Comparison of ENCODE assay signal across 10 mouse cellular contexts in genomic region chrX:48644122-48644521, GRCm38 (mm10). TPM values are rescaled to one million over a fixed set of nuclear protein-coding genes. Genes with fewer than 3 reads are reported as not detected.
DNase-seq lines count a peak whose midpoint lies in the region; ATAC-seq lines count a peak whose summit lies in the region.
"Had no signal": no experiment of that assay in that cellular context is flagged by ENCODE, and none has a peak within 500 bp of the region (broad histone marks: within the 10 kb centered on the region; RNA-seq: fewer than 3 reads in every experiment).

No protein-coding gene starts in this region.

- H3K4me1 ChIP-seq in forebrain, embryonic 15.5 days: no peaks in the 10 kb centered on the region
- H3K4me1 ChIP-seq: heart, embryonic 13.5 days; midbrain, embryonic 12.5 days had no signal

- 97% methylated on average over 2 of the region's 2 CpGs for WGBS in forebrain, embryonic 15.5 days

- no peaks in the 10 kb centered on the region for H3K9me3 ChIP-seq in forebrain, embryonic 15.5 days
- H3K9me3 ChIP-seq: heart, embryonic 13.5 days; midbrain, embryonic 12.5 days had no signal

- no peak overlapping the region for H3K9ac ChIP-seq in forebrain, embryonic 15.5 days (replicated peaks)
- H3K9ac ChIP-seq: heart, embryonic 13.5 days; midbrain, embryonic 12.5 days had no signal

- intact Hi-C loops in left cerebral cortex, postnatal 14 days (cut with DNase I): no loop called here

- H3K4me2 ChIP-seq in forebrain, embryonic 15.5 days (replicated peaks): no peak overlapping the region
- H3K4me2 ChIP-seq: heart, embryonic 13.5 days; midbrain, embryonic 12.5 days had no signal

- ATAC-seq in frontal cortex, adult (ENCODE audit: low TSS enrichment): no peak
- no peak for ATAC-seq in forebrain, embryonic 15.5 days (replicated peaks)

- no peaks in the 10 kb centered on the region for H3K27me3 ChIP-seq in forebrain, embryonic 15.5 days
- H3K27me3 ChIP-seq: heart, embryonic 13.5 days; midbrain, embryonic 12.5 days had no signal

- no peak overlapping the region for H3K4me3 ChIP-seq in forebrain, embryonic 15.5 days
- H3K4me3 ChIP-seq: heart, embryonic 13.5 days; midbrain, embryonic 12.5 days had no signal

- H3K27ac ChIP-seq in forebrain, embryonic 15.5 days (replicated peaks): no peak overlapping the region
- H3K27ac ChIP-seq: heart, embryonic 13.5 days; midbrain, embryonic 12.5 days had no signal

- H3K36me3 ChIP-seq in forebrain, embryonic 15.5 days: 0 out of 2 replicates have a peak, but pooled peaks cover 3% of the 10 kb centered on the region
- H3K36me3 ChIP-seq: heart, embryonic 13.5 days; midbrain, embryonic 12.5 days had no signal

- peak; percentile 25 to 31 for DNase-seq in frontal cortex, postnatal 36 days (ENCODE audit: low spot score in 2 of 2)
- DNase-seq in urinary bladder, adult 18-20 months (ENCODE audit: low spot score in 2 of 2): peak; percentile 1 to 3
- no peak for DNase-seq in urinary bladder, adult 2 months (ENCODE audit: low spot score)
- DNase-seq in embryo, embryonic 10.5 days (ENCODE audit: low spot score): peak; percentile 30
- DNase-seq in left cerebral cortex, postnatal 14 days (ENCODE audit: low spot score in 2 of 2): peak; percentile 35 to 41
- DNase-seq in right cerebral cortex, postnatal 4 days: peak; percentile 18

RNA-seq across cellular contexts. Expression of gene Slc25a14, which starts 20.9 kb away (rescaled TPM):
- polyA plus RNA-seq in urinary bladder, adult 2 months (2012; rRNA removed): 6.8 and 8.7 TPM in 2 replicates
- 10 to 100 TPM; 49.8 to 53.4 TPM for total RNA-seq in left cerebral cortex, postnatal 14 days (2021)
- 46.4 and 48.7 TPM in 2 replicates for polyA plus RNA-seq in forebrain, embryonic 15.5 days (2015; fragmentation: Nextera tagmentation; extraction: Ambion mirVana)

RNA-seq across cellular contexts. Expression of gene Gpr119, which starts 30.2 kb away (rescaled TPM):
- polyA plus RNA-seq in urinary bladder, adult 2 months (2012; rRNA removed): not detected in 2 replicates
- total RNA-seq in left cerebral cortex, postnatal 14 days (2021): not detected
- polyA plus RNA-seq in forebrain, embryonic 15.5 days (2015; fragmentation: Nextera tagmentation; extraction: Ambion mirVana): not detected in 2 replicates
- polyA plus RNA-seq: heart, embryonic 13.5 days; midbrain, embryonic 12.5 days had no signal

RNA-seq across cellular contexts. Expression of gene Zfp280c, which starts 49.8 kb away (rescaled TPM):
- polyA plus RNA-seq in urinary bladder, adult 2 months (2012; rRNA removed): 13.0 and 15.1 TPM in 2 replicates
- total RNA-seq in left cerebral cortex, postnatal 14 days (2021): 10 to 100 TPM; 20.6 to 21.8 TPM
- polyA plus RNA-seq in forebrain, embryonic 15.5 days (2015; fragmentation: Nextera tagmentation; extraction: Ambion mirVana): 11.0 and 13.9 TPM in 2 replicates

RNA-seq across cellular contexts. Expression of gene Rbmx2, which starts 50.7 kb away (rescaled TPM):
- 7.4 and 7.9 TPM in 2 replicates for polyA plus RNA-seq in urinary bladder, adult 2 months (2012; rRNA removed)
- 1 to 10 TPM; 4.8 TPM for total RNA-seq in left cerebral cortex, postnatal 14 days (2021)
- polyA plus RNA-seq in forebrain, embryonic 15.5 days (2015; fragmentation: Nextera tagmentation; extraction: Ambion mirVana): 24.8 and 31.2 TPM in 2 replicates
